Mouse (Mus musculus): ENCODE measurements around the gene Ptpn13. TPM values are rescaled to one million over a fixed set of nuclear protein-coding genes. Genes with fewer than 3 reads are reported as not detected.

Gene Ptpn13
- total and polyA plus RNA-seq, 3 experiments = 0.04 TPM; not detected in 2

DNA sequence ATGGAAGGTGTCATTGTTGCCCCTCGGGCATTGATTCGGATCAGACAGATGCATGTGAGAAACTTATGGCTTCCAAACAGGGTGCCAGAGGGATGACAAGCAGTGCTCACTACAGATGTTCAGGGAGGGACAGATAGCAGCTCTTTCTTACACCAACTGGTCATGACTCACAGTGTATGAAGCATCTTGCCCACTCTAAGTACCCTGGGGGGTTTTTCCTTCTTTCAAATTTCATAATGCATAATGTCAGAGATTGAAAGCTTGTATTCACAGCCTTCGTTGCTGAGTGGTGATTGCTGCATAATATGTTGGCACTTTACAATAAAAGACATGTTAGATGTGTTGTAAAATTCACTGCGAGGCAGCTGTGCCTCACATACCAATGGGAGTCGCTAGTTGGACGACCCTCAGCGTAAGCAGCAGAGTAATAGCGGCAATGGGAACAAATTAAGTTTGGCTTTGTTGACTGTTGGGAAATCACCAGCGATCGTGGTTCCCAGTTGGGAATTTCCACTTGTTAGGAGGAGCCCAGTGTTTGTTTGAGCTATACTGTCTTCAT is 38.7 kb downstream of the Ptpn13 start:
- in situ Hi-C loops (cut with MboI; ENCODE audit: low pct_ligation_motif_present, low pct_unique_long_range_greater_than_20kb, low sequenced_read_pairs) (no loop called here), dilution Hi-C loops (cut with MboI; ENCODE audit: extremely low pct_ligation_motif_present, extremely low pct_unique_long_range_greater_than_20kb, low sequenced_read_pairs) (no loop called here)
- Histone ChIP-seq H3K9me3 (replicated peaks; ENCODE audit: low read length) (no peaks in the 10 kb centered on the region), H3K4me1 (ENCODE audit: control insufficient read depth in 1 of 2, insufficient read depth in 2 of 2) (peaks cover 6 to 9% of the 10 kb centered on the region in 2 experiments; a peak in 3 of 4 replicates), H3K27ac (ENCODE audit: insufficient read depth, low read depth) (no peak overlapping the region), H3K27me3 (replicated peaks) (no peaks in the 10 kb centered on the region), H3K9ac (ENCODE audit: insufficient read depth, low read depth) (no peak overlapping the region), H3K4me3 (replicated peaks in 1 of 3; ENCODE audit: low read depth in 2 of 3, low read length in 2 of 3, poor library complexity in 1 of 3) (no peak overlapping the region), H3K79me2 (replicated peaks; ENCODE audit: control insufficient read depth, extremely low read depth, insufficient read depth, poor library complexity, severe bottlenecking) (no peaks in the 10 kb centered on the region), H3K4me2 (ENCODE audit: insufficient read depth, low read depth, poor library complexity, severe bottlenecking) (no peak overlapping the region), H3K36me3 (replicated peaks in 1 of 2; ENCODE audit: control insufficient read depth in 1 of 2, insufficient read depth in 1 of 2, low read length in 1 of 2) (no peaks in the 10 kb centered on the region)
- DNase-seq (ENCODE audit: extremely low read depth) = no peak
- TF ChIP-seq ETS1 (conservative IDR thresholded peaks at IDR 0.05; ENCODE audit: low read depth, low read length) (no peak), ZNF384 (IDR thresholded peaks at IDR 0.05; ENCODE audit: low read depth, low read length) (no peak), NRF1 (IDR thresholded peaks at IDR 0.05; ENCODE audit: low read depth, low read length) (no peak)

DNA sequence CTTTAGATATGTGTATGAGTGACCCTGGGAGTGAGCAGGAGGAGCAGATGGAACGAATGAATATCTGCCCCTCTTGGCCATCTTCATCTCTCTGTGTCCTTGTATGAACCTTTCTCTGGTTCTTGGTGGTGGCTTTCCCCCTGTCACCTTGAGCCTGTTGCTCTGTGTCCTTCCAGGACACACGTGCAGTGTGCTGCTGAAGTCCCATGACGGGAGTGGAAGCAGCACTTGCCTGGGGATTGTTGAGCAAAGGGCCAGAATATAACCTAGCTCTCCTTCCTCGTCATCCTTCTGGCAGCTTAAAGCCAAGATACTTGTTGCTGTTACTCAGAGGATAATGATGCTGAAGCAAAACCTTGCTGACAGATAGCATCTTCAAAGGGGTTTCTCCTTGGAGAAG is 39.3 kb downstream of the Ptpn13 start:
- Histone ChIP-seq H3K4me1 (ENCODE audit: control insufficient read depth in 1 of 2, insufficient read depth in 2 of 2) (peaks cover 6 to 9% of the 10 kb centered on the region in 2 experiments; a peak in 3 of 4 replicates), H3K4me3 (replicated peaks in 1 of 3; ENCODE audit: low read depth in 2 of 3, low read length in 2 of 3, poor library complexity in 1 of 3) (no peak overlapping the region), H3K4me2 (ENCODE audit: insufficient read depth, low read depth, poor library complexity, severe bottlenecking) (no peak overlapping the region), H3K9me3 (replicated peaks; ENCODE audit: low read length) (no peaks in the 10 kb centered on the region), H3K27me3 (replicated peaks) (no peaks in the 10 kb centered on the region), H3K27ac (ENCODE audit: insufficient read depth, low read depth) (no peak overlapping the region), H3K79me2 (replicated peaks; ENCODE audit: control insufficient read depth, extremely low read depth, insufficient read depth, poor library complexity, severe bottlenecking) (no peaks in the 10 kb centered on the region), H3K36me3 (replicated peaks in 1 of 2; ENCODE audit: control insufficient read depth in 1 of 2, insufficient read depth in 1 of 2, low read length in 1 of 2) (no peaks in the 10 kb centered on the region), H3K9ac (ENCODE audit: insufficient read depth, low read depth) (no peak overlapping the region)
- no peak for TF ChIP-seq HCFC1 (IDR thresholded peaks at IDR 0.05; ENCODE audit: low read depth, low read length)
- TF ChIP-seq USF2 (conservative IDR thresholded peaks at IDR 0.05; ENCODE audit: low read depth, low read length) = no peak
- TF ChIP-seq MXI1 (IDR thresholded peaks at IDR 0.05; ENCODE audit: low read depth, low read length) = no peak
- TF ChIP-seq ELF1 (IDR thresholded peaks at IDR 0.05; ENCODE audit: low read depth, low read length) = no peak
- no peak for TF ChIP-seq NELFE (IDR thresholded peaks at IDR 0.05; ENCODE audit: low read depth, low read length)
- no peak for TF ChIP-seq RCOR1 (conservative IDR thresholded peaks at IDR 0.05; ENCODE audit: low read depth, low read length)
- no peak for TF ChIP-seq MYC (IDR thresholded peaks at IDR 0.05; ENCODE audit: low read depth, low read length)
- TF ChIP-seq JUND (conservative IDR thresholded peaks at IDR 0.05; ENCODE audit: low read depth, low read length) = no peak
- TF ChIP-seq ZC3H11A (IDR thresholded peaks at IDR 0.05; ENCODE audit: low read depth, low read length) = no peak
- no peak for TF ChIP-seq UBTF (IDR thresholded peaks at IDR 0.05; ENCODE audit: low read depth, low read length)
- TF ChIP-seq JUN (IDR thresholded peaks at IDR 0.05; ENCODE audit: insufficient read depth, low read depth, low read length) = no peak
- no peak for TF ChIP-seq GABPA (IDR thresholded peaks at IDR 0.05; ENCODE audit: insufficient replicate concordance, low read depth, low read length)
- no peak for TF ChIP-seq MAFK (IDR thresholded peaks at IDR 0.05; ENCODE audit: insufficient replicate concordance, low read length)
- no peak for TF ChIP-seq TBP (conservative IDR thresholded peaks at IDR 0.05; ENCODE audit: low read depth, low read length)
- no peak for TF ChIP-seq POLR2A (IDR thresholded peaks at IDR 0.05; ENCODE audit: low read depth, low read length)
- no peak for TF ChIP-seq EP300 (IDR thresholded peaks at IDR 0.05; ENCODE audit: low read length)
- no peak for TF ChIP-seq RAD21 (IDR thresholded peaks at IDR 0.05; ENCODE audit: low read depth, low read length)
- no peak for TF ChIP-seq SIN3A (IDR thresholded peaks at IDR 0.05; ENCODE audit: low read length)
- no peak for DNase-seq (ENCODE audit: extremely low read depth)
- dilution Hi-C loops (cut with MboI; ENCODE audit: extremely low pct_ligation_motif_present, extremely low pct_unique_long_range_greater_than_20kb, low sequenced_read_pairs) (no loop called here), in situ Hi-C loops (cut with MboI; ENCODE audit: low pct_ligation_motif_present, low pct_unique_long_range_greater_than_20kb, low sequenced_read_pairs) (no loop called here)

All from CH12.LX (cell line).